Mouse (Mus musculus) skeletal muscle tissue, adult 2 months (tissue): Measurements from ENCODE around the gene Frmd5.

Source experiments
- DNase-seq: peaks from one replicate; pipeline ENCODE4 v3.0.0-alpha.2; 2012; ENCODE audit warnings: low read depth, low spot score

Gene Frmd5

DNA sequence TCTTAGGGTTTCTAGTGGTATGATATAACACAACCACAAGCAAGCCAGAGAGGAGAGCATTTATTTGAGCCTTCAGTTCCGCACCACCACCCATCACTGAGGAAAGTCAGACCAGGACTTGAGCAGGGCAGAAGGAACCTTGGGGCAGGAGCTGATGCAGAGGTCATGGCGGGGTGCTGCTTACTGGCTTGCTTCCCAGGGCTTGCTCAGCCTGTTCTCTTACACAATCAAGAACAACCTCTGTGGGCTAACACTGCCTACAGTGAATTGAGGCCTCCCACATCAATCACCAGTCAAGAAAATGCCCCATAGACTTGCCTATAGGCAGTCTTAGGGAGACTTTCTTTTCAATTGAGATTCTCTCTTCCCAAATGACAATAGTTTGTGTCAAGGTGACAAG, 118.8 kb downstream of the Frmd5 start:
- DNase-seq = no peak

DNA sequence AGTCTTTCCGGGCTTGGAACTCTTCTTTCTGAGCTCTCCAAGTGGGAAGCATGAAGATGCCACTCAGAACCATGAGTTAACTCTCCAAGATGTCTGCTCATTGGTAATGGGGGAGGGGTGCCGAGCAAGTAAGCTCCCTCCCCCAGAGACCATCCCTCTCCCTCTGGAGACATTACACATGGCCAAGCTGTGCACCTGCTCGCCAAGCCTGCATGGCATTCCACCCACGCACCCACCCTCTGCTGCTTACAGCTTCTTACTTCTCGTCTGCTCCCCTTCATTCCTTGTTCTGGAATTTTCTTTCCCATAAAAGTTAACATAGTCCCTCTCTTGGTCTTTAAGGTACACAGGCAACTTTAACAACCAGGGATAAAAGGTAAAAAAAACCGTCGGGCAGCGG, 123.3 kb downstream of the Frmd5 start:
- no peak for DNase-seq

DNA sequence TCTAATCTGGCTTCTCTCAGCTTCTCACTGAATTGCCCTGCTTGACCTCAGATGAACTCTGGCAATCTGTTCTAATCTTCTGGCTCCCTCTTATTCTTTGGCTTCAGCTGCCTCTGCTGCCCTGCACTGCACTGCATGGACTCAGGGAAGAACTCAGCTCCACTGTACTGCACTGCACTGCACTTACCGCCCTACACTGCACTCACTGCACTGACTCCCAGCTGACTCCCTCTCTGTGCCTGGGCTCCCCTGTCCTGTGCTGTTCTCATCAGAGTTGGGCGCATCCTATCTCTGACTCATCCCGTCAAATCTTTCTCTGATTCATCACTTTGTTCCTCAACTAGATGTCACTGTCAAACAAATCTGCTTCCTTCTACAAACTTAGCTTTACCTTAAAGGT, 124.5 kb downstream of the Frmd5 start:
- no peak for DNase-seq

GRCm38 (mm10) chr2:121679711-121680110, 127.2 kb downstream of the Frmd5 start:
- DNase-seq = no peak

- no peak for DNase-seq
Observed at GRCm38 (mm10) chr2:121677649-121677986, 129.3 kb downstream of the Frmd5 start.

- DNase-seq = no peak
Observed at GRCm38 (mm10) chr2:121676951-121677648, 129.8 kb downstream of the Frmd5 start.

DNA sequence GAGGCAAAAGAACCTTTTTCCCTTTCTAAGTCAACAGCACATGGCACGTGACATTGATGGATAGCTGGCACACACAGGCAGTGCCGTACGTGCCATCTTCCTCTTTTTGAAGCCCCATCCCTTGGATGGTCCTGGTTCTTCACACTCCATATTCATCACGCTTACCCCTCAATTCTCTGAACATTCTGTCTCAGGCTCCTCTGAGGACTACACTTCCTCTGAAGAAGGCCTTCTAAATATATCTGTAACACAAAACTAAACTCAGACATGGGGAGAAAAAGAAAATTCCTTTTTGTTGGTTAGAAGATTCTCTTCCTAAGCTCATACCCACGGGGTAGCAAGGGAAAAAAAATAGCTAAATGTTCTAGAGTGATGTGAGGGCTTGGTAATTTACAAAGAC, 131.0 kb downstream of the Frmd5 start:
- no peak for DNase-seq

DNA sequence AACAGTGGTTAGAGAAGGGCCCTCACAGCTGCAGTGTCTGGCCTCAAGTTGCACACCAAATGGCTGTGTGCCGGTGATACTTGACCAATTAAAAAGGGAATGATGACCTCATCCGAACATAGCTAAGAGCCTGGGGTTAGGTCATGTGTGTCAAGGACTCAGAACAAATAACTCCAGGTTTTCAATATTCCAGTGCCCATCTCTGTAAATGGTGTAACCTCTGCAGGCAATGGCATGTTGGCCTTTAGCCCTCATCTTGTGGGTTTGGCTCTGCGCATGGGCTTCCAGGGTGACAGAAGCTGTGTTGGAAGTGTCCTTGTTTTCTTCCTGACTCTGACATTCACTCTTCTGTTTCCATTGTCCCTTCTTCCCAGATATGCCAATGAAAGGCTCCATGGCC, 131.8 kb downstream of the Frmd5 start:
- no peak for DNase-seq

- no peak for DNase-seq
Observed at GRCm38 (mm10) chr2:121674211-121674610, 132.7 kb downstream of the Frmd5 start.

GRCm38 (mm10) chr2:121669846-121670245, 137.0 kb downstream of the Frmd5 start:
- no peak for DNase-seq

GRCm38 (mm10) chr2:121668256-121668655, 138.6 kb downstream of the Frmd5 start:
- no peak for DNase-seq

DNA sequence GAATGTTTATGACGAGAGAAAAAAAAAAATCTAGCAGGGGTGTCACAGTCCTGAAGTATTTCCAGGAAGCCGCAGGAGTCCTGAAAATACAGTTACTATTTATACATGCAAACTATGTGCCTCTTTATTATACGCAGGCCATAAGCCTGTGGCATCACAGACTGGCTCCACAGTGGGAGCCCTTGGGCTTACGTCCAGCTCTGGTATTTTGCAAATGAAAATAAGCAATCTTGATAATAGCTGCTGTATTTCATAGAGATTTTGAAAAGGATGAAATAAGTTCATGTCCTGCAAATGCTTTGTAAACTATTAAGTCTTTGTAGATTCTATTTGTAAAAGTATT, 145.8 kb downstream of the Frmd5 start:
- no peak for DNase-seq

DNA sequence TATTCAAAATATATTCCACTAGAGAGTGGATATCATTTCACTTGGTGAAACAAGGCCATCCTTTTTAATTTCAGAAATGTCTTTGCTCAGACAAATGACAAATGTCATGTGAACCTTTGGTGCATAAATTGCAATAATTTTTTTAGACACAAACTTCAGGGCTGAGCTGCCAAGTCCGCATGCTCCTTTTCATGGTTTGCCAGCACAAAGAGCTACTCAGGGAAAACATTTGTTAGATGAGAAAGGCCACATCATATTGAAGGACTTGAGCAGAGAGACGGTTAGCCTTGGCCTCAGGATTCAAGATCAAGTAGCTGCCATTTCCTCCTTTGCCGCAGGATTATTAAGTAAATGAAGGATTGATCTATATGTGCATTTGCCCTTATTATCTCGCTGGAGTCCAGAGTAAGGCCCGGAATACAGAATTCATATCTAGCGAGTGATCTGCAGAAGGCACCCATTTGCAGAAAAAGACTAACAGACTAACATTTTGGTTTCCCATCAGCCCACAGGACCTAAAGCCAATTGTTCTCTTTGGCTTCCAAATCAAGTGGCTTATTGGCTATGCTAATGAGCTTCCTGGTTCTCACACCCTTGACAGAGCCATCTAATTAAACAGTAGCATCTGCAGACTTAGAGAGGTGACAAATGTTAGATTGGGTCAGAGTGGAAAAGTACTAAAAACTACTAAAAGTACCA, 146.3 kb downstream of the Frmd5 start:
- DNase-seq = no peak

DNA sequence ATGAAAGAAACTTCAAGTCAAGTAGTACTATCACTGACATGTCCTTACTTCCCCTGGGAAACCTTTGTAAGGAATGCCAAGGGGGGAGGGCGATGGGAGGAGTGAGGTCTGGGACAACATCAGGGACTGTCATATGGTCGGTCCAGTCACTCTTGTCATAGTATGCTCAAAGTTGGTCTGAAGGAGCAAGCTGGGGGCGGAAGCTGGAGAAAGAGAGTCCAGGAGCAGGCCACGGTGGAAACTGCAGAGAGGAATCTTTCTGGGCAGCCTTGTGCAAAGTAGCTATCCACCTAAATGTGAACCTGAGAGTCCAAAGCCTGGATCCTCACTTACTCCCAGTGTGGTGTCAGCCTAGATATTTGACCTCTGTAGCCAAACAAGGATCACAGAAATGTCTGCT, 147.5 kb downstream of the Frmd5 start:
- DNase-seq = no peak

GRCm38 (mm10) chr2:121658123-121658767, 148.6 kb downstream of the Frmd5 start:
- DNase-seq = no peak

- DNase-seq = no peak
Observed at GRCm38 (mm10) chr2:121655966-121656365, 150.9 kb downstream of the Frmd5 start.

GRCm38 (mm10) chr2:121655106-121655505, 151.8 kb downstream of the Frmd5 start:
- DNase-seq = peak; percentile 17

GRCm38 (mm10) chr2:121646528-121646927, 160.4 kb downstream of the Frmd5 start:
- no peak for DNase-seq

- no peak for DNase-seq
Observed at GRCm38 (mm10) chr2:121642934-121643333, 164.0 kb downstream of the Frmd5 start.

DNA sequence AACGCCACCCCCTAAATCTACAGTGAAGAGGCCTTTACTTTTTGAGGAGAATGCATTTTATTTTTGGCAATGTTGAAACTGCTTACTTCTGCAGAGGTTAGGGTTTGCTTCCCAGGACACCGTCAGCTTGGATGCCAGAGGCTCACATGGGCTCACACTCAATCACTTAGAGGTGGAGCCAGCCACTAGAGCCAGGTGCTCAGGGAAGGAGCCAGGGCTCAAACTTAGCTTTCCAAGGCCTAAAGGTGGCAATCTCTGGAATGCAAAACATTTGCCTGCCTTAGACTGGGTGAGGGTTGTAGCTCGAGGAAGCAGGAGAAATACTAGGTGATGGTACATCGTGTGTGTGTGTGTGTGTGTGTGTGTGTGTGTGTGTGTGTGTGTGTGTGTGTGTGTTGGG, 174.8 kb downstream of the Frmd5 start:
- DNase-seq = no peak

DNA sequence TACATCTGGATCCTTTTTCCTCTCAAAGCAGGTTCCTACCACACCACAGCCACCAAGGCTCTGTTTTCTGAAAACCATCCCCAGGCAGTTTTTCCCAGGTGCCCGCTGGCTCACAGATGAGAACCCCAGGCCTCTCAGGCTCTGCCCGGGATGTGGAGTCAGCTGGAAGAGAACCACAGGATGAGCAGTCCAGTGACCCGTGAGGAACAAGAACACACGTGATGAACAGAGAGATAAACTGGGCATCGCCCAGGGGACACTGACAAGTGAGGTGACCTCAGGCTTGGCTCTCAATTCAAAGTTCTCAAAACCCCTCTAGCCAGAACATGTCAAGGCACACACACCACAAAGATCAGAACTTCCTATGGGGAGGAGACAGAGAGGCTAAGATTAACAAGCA, 176.6 kb downstream of the Frmd5 start:
- DNase-seq = peak; percentile 3

- DNase-seq = no peak
Observed at GRCm38 (mm10) chr2:121628290-121628689, 178.6 kb downstream of the Frmd5 start.

DNA sequence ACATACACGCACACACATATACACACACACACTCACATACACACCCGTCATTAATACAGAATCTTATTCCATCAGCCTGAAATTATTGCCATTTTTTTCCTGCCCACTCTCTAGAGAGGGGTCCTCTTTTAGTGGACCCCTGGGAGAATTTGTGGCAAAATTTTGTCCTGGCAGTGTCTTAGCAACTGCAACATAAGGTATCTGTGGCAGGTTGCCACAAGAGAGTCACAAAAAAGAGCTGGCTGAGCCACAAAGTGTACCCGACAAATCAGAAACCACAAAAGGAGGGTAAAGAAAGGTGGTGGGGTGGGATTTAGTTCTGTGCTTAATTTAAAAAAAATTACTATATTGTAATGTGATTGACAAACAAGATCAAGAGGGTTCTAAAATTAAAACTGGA, 181.0 kb downstream of the Frmd5 start:
- DNase-seq = no peak
